Mouse (Mus musculus): Measurements from ENCODE around the gene Nceh1. TPM values are rescaled to one million over a fixed set of nuclear protein-coding genes. Genes with fewer than 3 reads are reported as not detected.
"Not testable (repeated sequence)": the region's sequence is repeated elsewhere in the genome, so short reads cannot be mapped to it uniquely, and the experiment has no call there.

The Nceh1 gene
- polyA plus RNA-seq, 1 experiment: 92.6 TPM

DNA sequence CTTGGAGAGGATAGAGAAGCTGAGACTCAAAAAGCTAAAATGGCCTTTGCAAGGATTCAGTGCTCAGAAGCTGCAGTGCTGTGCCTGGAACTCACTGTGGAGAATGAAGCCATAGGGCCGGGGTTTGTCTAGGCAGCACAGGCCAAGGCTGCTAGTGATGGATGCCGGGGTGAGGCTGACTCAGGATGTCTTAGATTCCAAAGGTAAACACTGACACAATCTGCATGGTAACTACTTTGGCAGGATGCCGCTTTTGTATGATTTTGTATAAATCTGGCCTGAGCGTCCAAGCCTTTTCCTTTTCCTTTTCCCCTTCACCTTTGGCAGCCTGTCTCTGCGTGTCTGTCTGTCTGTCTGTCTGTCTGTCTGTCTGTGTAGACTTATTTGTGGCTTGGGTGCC lies 84.6 kb downstream of the Nceh1 start:
- DNase-seq: peak; percentile 43
- 34% methylated on average over 5 of the region's 5 CpGs for WGBS

DNA sequence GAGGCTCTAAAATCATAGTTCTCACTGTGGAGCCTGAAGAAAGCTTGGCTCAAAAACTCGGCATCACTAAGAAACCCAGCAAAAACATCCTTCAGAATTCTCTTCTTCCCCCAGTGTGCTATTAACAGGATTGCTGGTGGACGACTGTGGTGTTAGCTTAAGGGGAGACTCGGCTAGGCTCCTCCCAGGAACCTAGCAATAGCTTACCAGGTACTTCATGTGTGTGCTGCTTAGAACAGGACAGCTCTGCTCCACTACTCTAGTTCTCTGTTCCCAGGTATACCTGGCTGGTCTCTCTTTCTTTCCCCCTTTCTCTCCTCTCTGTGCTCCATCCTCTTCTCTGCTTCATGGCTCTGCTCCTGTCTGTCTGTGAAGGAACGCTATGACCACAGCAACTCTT lies 85.1 kb downstream of the Nceh1 start:
- TF ChIP-seq POLR2A (IDR thresholded peaks at IDR 0.05; ENCODE audit: borderline replicate concordance, extremely low read depth, low read depth, low read length) (no peak), CTCF (IDR thresholded peaks at IDR 0.05; ENCODE audit: insufficient read depth, low read length) (no peak)
- Histone ChIP-seq H3K4me1 (ENCODE audit: control insufficient read depth, insufficient read depth, low read length) (peaks cover 19% of the 10 kb centered on the region), H3K4me3 (replicated peaks; ENCODE audit: extremely low read depth, low read depth, low read length) (no peak overlapping the region)
- DNase-seq: no peak
- 37% methylated on average over 4 of the region's 4 CpGs for WGBS

More for the DNA sequence above, 84.6 kb downstream of the Nceh1 start:
- Histone ChIP-seq H3K4me3 (replicated peaks; ENCODE audit: extremely low read depth, low read depth, low read length) (no peak overlapping the region), H3K4me1 (ENCODE audit: control insufficient read depth, insufficient read depth, low read length) (peaks cover 19% of the 10 kb centered on the region)
- TF ChIP-seq POLR2A (IDR thresholded peaks at IDR 0.05; ENCODE audit: borderline replicate concordance, extremely low read depth, low read depth, low read length) (no peak), CTCF (IDR thresholded peaks at IDR 0.05; ENCODE audit: insufficient read depth, low read length) (no peak)

- TF ChIP-seq POLR2A (IDR thresholded peaks at IDR 0.05; ENCODE audit: borderline replicate concordance, extremely low read depth, low read depth, low read length) (no peak), CTCF (IDR thresholded peaks at IDR 0.05; ENCODE audit: insufficient read depth, low read length) (no peak)
- Histone ChIP-seq H3K4me1 (ENCODE audit: control insufficient read depth, insufficient read depth, low read length) (peaks cover 19% of the 10 kb centered on the region), H3K4me3 (replicated peaks; ENCODE audit: extremely low read depth, low read depth, low read length) (no peak overlapping the region)
- WGBS: 44% methylated on average over 4 of the region's 4 CpGs
- no peak for DNase-seq
These were observed 86.4 kb downstream of the Nceh1 start for GRCm38 (mm10) chr3:27269151-27269550.

DNA sequence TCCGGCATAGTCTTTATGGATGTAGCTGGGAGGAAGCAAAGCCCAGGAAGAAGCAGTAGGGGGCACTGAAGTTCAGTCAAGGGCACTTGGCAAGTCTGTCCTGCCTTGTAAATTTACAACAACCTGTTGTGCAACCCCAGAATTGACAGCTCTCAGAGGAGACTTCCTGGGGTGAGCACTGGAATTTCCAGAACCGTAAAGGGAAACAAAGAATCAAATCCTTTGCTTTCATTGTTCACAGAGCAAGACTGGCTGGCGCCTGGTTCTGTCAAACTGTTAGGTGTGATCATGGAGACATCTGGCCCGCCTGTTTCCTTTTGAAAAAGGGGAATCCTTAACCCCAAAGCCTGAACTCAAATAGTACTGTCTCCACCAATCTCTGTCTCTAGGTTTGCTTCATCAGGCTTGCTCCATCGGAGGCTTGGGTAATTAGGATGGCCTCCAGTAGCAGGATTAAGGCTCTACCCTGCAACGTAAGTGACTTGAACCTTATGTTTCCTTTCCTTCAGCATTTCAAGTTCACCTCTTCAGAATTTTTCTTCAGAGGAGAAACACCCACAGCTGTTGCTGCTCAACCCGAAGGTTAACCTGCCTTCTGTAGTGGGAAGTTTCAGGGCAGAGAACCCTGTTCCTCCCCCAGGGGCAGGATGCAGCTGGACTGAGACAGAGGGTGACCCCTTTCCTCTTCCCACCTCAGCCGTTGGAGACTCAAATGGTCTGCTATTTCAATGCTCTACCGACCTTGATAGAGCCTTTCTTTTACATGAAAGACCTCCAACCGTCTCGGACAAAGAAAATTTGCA lies 87.6 kb downstream of the Nceh1 start:
- Histone ChIP-seq H3K4me3 (replicated peaks; ENCODE audit: extremely low read depth, low read depth, low read length) (peak overlapping the region; percentile 28), H3K4me1 (ENCODE audit: control insufficient read depth, insufficient read depth, low read length) (peaks cover 19% of the 10 kb centered on the region)
- peak; percentile 61 for DNase-seq
- TF ChIP-seq CTCF (IDR thresholded peaks at IDR 0.05; ENCODE audit: insufficient read depth, low read length): peak; percentile 72
- TF ChIP-seq POLR2A (IDR thresholded peaks at IDR 0.05; ENCODE audit: borderline replicate concordance, extremely low read depth, low read depth, low read length): no peak
- 12% methylated on average over 11 of the region's 11 CpGs for WGBS

DNA sequence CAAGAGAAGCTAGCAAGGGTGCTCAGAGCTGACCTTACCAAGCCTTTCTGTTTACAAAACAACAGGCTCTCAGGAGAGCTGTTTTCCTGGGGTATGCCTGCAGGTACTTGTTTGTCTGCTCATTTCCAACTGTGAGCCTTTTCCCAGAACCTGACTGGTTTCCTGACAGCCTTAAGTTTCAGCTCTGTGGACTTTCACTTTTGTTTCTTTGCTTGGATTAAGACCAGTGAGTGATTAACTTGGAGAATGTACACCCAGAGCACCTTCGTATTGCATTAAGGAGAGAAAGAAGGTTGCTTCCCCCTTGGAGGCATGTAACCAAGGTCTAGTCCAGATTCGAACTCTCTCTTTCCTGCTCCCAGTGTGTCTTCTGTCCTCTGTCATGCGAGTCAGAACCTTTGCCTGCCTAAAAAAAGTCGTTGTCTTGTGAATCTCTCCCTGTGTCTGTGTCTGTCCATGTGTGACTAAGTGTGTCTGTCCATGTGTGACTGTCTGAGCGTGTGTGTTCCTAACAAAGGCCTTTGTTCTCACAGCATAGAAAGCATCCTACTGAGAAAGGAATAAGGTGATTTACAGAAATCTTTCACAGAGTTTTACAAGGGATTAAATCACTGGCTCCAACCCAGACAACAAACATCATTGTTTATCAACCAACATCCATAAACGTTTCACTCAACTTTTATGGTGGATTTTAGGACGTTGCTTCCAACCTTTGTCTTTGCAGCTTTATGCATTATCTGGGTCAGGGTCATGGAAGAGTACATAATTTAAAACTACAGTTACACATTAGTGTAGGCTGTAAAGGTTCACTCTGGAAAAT lies 90.4 kb downstream of the Nceh1 start:
- peak; percentile 23 for DNase-seq
- no peak overlapping the region for H3K4me3 ChIP-seq (replicated peaks; ENCODE audit: extremely low read depth, low read depth, low read length)
- H3K4me1 ChIP-seq (ENCODE audit: control insufficient read depth, insufficient read depth, low read length): peaks cover 9% of the 10 kb centered on the region
- TF ChIP-seq CTCF (IDR thresholded peaks at IDR 0.05; ENCODE audit: insufficient read depth, low read length) (no peak), POLR2A (IDR thresholded peaks at IDR 0.05; ENCODE audit: borderline replicate concordance, extremely low read depth, low read depth, low read length) (no peak)
- 26% methylated on average over 7 of the region's 7 CpGs for WGBS

DNA sequence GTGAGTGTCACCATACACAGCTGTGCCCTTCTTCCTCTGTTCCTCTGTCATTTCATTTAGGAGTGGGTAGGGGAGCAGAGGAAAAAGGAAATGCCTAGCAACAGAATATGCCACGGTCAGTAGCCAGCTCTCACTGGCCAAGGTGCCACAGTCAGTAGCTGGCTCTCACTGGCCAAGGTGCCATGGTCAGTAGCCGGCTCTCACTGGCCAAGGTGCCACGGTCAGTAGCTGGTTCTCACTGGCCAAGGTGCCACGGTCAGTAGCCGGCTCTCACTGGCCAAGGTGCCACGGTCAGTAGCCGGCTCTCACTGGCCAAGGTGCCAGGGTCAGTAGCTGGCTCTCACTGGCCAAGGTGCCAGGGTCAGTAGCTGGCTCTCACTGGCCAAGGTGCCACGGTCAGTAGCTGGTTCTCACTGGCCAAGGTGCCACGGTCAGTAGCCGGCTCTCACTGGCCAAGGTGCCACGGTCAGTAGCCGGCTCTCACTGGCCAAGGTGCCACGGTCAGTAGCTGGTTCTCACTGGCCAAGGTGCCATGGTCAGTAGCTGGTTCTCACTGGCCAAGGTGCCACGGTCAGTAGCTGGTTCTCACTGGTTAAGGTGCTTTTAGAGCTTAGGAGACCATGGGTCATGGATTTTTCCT lies 96.6 kb downstream of the Nceh1 start:
- 95% methylated on average over 14 of the region's 14 CpGs for WGBS
- DNase-seq: not testable (repeated sequence)

DNA sequence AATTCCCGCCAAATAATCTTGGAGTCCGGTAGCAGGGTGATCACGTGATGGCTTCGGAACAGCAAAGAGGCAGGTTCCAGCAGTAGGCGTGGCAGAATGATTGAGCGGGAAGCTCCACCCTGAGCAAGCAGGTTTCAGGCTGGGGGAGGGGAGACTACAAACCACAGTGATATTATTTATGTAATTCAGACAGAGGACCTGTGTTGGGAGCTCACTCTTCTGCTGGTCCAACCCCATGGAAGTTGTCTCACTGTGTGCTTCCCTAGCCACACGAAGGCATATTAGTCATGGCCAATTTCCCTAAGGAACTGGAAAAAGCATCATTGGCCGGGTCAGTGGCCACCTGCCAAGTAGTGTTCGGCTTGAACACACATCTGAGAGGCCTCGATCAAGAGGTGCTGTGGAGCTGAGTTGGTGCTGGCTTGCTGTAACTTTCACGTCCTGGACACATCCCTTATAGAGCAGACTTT lies 97.5 kb downstream of the Nceh1 start:
- H3K4me1 ChIP-seq (ENCODE audit: control insufficient read depth, insufficient read depth, low read length): peaks cover 2% of the 10 kb centered on the region
- TF ChIP-seq CTCF (IDR thresholded peaks at IDR 0.05; ENCODE audit: insufficient read depth, low read length) (no peak), POLR2A (IDR thresholded peaks at IDR 0.05; ENCODE audit: borderline replicate concordance, extremely low read depth, low read depth, low read length) (no peak)
- WGBS: 20% methylated on average over 11 of the region's 11 CpGs
- DNase-seq: peak; percentile 21
- H3K4me3 ChIP-seq (replicated peaks; ENCODE audit: extremely low read depth, low read depth, low read length): peak overlapping the region; percentile 5

More for the DNA sequence above, 96.6 kb downstream of the Nceh1 start:
- H3K4me1 ChIP-seq (ENCODE audit: control insufficient read depth, insufficient read depth, low read length); H3K4me3 ChIP-seq (replicated peaks; ENCODE audit: extremely low read depth, low read depth, low read length): not testable (repeated sequence)

GRCm38 (mm10) chr3:27283071-27283713 lies 100.4 kb downstream of the Nceh1 start:
- TF ChIP-seq POLR2A (IDR thresholded peaks at IDR 0.05; ENCODE audit: borderline replicate concordance, extremely low read depth, low read depth, low read length): no peak
- TF ChIP-seq CTCF (IDR thresholded peaks at IDR 0.05; ENCODE audit: insufficient read depth, low read length): no peak
- WGBS: 21% methylated on average over 27 of the region's 27 CpGs
- peak; percentile 29 for DNase-seq
- peak overlapping the region; percentile 34 for H3K4me3 ChIP-seq (replicated peaks; ENCODE audit: extremely low read depth, low read depth, low read length)
- H3K4me1 ChIP-seq (ENCODE audit: control insufficient read depth, insufficient read depth, low read length): peaks cover 2% of the 10 kb centered on the region

DNA sequence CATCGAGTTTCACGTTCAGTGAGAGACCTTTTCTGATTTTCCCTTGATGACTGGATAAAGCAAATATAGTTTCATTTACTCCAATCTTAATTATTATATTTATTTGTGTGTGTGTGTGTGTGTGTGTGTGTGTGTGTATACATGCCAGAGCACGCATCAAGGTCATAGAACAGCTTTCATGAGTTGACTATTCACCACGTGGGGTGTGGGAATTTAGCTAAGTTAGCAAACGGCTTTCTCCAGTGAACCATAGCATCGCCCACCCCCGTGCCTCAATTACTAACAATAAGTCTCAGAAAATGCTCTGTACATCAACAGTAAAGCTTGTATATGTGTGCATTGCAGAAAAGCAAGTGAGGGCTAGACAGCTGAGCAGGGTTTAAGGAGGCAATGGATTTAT lies 101.0 kb downstream of the Nceh1 start:
- 72% methylated on average over 7 of the region's 7 CpGs for whole genome bisulfite sequencing
- Histone ChIP-seq H3K4me3 (replicated peaks; ENCODE audit: extremely low read depth, low read depth, low read length) (no peak overlapping the region), H3K4me1 (ENCODE audit: control insufficient read depth, insufficient read depth, low read length) (peaks cover 4% of the 10 kb centered on the region)
- TF ChIP-seq CTCF (IDR thresholded peaks at IDR 0.05; ENCODE audit: insufficient read depth, low read length): no peak
- TF ChIP-seq POLR2A (IDR thresholded peaks at IDR 0.05; ENCODE audit: borderline replicate concordance, extremely low read depth, low read depth, low read length): no peak
- no peak for DNase-seq

Measured in lung, adult 2 months (tissue).